Mouse (Mus musculus): ENCODE results near the gene Arhgap29. TPM values are rescaled to one million over a fixed set of nuclear protein-coding genes. Genes with fewer than 3 reads are reported as not detected.
A peak's percentile ranks its signal among the peaks of the same experiment; 100 is the strongest.

Arhgap29 gene
- polyA plus RNA-seq (2015; fragmentation: Nextera tagmentation; extraction: Ambion mirVana) = 55.9 and 59.5 TPM in 2 replicates

- Histone ChIP-seq H3K4me3 (peak within 1 kb of the TSS; percentile 75), H3K4me1 (peaks cover 21% of the 10 kb centered on the region), H3K27ac (peak within 1 kb of the TSS; percentile 85), H3K27me3 (no peaks in the 10 kb centered on the region), H3K4me2 (peak within 1 kb of the TSS; percentile 75), H3K9ac (peak within 1 kb of the TSS; percentile 71), H3K36me3 (no peaks in the 10 kb centered on the region), H3K9me3 (no peaks in the 10 kb centered on the region)
- no peak for ATAC-seq (ENCODE audit: borderline replicate concordance, extremely low read depth, low FRiP score, low TSS enrichment)
- WGBS = 86% methylated on average over 8 of the region's 8 CpGs
Observed at GRCm38 (mm10) chr3:121952041-121952591, at the start of gene Arhgap29. Arhgap29 (plus strand) TSS chr3:121952541.

GRCm38 (mm10) chr3:121902729-121903128 is 49.6 kb upstream of the Arhgap29 start:
- Histone ChIP-seq H3K4me2 (no peak overlapping the region), H3K27me3 (no peaks in the 10 kb centered on the region), H3K9me3 (no peaks in the 10 kb centered on the region), H3K4me3 (no peak overlapping the region), H3K4me1 (peaks cover 68% of the 10 kb centered on the region), H3K27ac (peak overlapping the region; percentile 57), H3K9ac (no peak overlapping the region), H3K36me3 (no peaks in the 10 kb centered on the region)
- ATAC-seq (ENCODE audit: borderline replicate concordance, extremely low read depth, low FRiP score, low TSS enrichment) = no peak
- WGBS = 69% methylated on average over 5 of the region's 5 CpGs

- H3K27me3 ChIP-seq = no peaks in the 10 kb centered on the region
- H3K36me3 ChIP-seq = no peaks in the 10 kb centered on the region
- WGBS = 63% methylated on average over 4 of the region's 4 CpGs
- H3K9me3 ChIP-seq = no peaks in the 10 kb centered on the region
- H3K4me2 ChIP-seq = no peak overlapping the region
- H3K4me3 ChIP-seq = no peak overlapping the region
- peaks cover 64% of the 10 kb centered on the region for H3K4me1 ChIP-seq
- no peak for ATAC-seq (ENCODE audit: borderline replicate concordance, extremely low read depth, low FRiP score, low TSS enrichment)
- H3K9ac ChIP-seq = no peak overlapping the region
- H3K27ac ChIP-seq = no peak overlapping the region
Observed at GRCm38 (mm10) chr3:121903286-121903685, 49.1 kb upstream of the Arhgap29 start.

- Histone ChIP-seq H3K36me3 (no peaks in the 10 kb centered on the region), H3K4me3 (no peak overlapping the region), H3K4me2 (no peak overlapping the region), H3K4me1 (peaks cover 64% of the 10 kb centered on the region), H3K27me3 (no peaks in the 10 kb centered on the region), H3K27ac (no peak overlapping the region), H3K9ac (no peak overlapping the region), H3K9me3 (no peaks in the 10 kb centered on the region)
- WGBS = 60% methylated on average over 8 of the region's 8 CpGs
- no peak for ATAC-seq (ENCODE audit: borderline replicate concordance, extremely low read depth, low FRiP score, low TSS enrichment)
Observed at GRCm38 (mm10) chr3:121903695-121904094, 48.6 kb upstream of the Arhgap29 start.

GRCm38 (mm10) chr3:121904476-121904875 is 47.9 kb upstream of the Arhgap29 start:
- no peak overlapping the region for H3K27ac ChIP-seq
- WGBS = 88% methylated on average over 2 of the region's 2 CpGs
- H3K36me3 ChIP-seq = no peaks in the 10 kb centered on the region
- H3K4me3 ChIP-seq = no peak overlapping the region
- H3K4me1 ChIP-seq = peaks cover 61% of the 10 kb centered on the region
- H3K9ac ChIP-seq = no peak overlapping the region
- H3K9me3 ChIP-seq = no peaks in the 10 kb centered on the region
- no peak overlapping the region for H3K4me2 ChIP-seq
- no peak for ATAC-seq (ENCODE audit: borderline replicate concordance, extremely low read depth, low FRiP score, low TSS enrichment)
- no peaks in the 10 kb centered on the region for H3K27me3 ChIP-seq

GRCm38 (mm10) chr3:121906623-121907022 is 45.7 kb upstream of the Arhgap29 start:
- H3K4me2 ChIP-seq = peak overlapping the region; percentile 22; the same call in 1 of the 2 replicates
- H3K4me3 ChIP-seq = no peak overlapping the region
- no peaks in the 10 kb centered on the region for H3K9me3 ChIP-seq
- no peaks in the 10 kb centered on the region for H3K36me3 ChIP-seq
- H3K27ac ChIP-seq = no peak overlapping the region
- H3K9ac ChIP-seq = no peak overlapping the region
- 8% methylated on average over 8 of the region's 8 CpGs for WGBS
- no peak for ATAC-seq (ENCODE audit: borderline replicate concordance, extremely low read depth, low FRiP score, low TSS enrichment)
- peaks cover 48% of the 10 kb centered on the region for H3K4me1 ChIP-seq
- no peaks in the 10 kb centered on the region for H3K27me3 ChIP-seq

- Histone ChIP-seq H3K9me3 (no peaks in the 10 kb centered on the region), H3K36me3 (no peaks in the 10 kb centered on the region), H3K27ac (no peak overlapping the region), H3K4me1 (peaks cover 25% of the 10 kb centered on the region), H3K27me3 (no peaks in the 10 kb centered on the region), H3K9ac (no peak overlapping the region), H3K4me2 (no peak overlapping the region), H3K4me3 (no peak overlapping the region)
- ATAC-seq (ENCODE audit: borderline replicate concordance, extremely low read depth, low FRiP score, low TSS enrichment) = no peak
- WGBS = 45% methylated on average over 3 of the region's 3 CpGs
Observed at GRCm38 (mm10) chr3:121909155-121909554, 43.2 kb upstream of the Arhgap29 start.

GRCm38 (mm10) chr3:121913476-121913875 is 38.9 kb upstream of the Arhgap29 start:
- WGBS = 67% methylated on average over 5 of the region's 5 CpGs
- no peak overlapping the region for H3K4me2 ChIP-seq
- no peaks in the 10 kb centered on the region for H3K9me3 ChIP-seq
- no peak for ATAC-seq (ENCODE audit: borderline replicate concordance, extremely low read depth, low FRiP score, low TSS enrichment)
- H3K4me1 ChIP-seq = peaks cover 8% of the 10 kb centered on the region; the same call in 1 of the 2 replicates
- no peaks in the 10 kb centered on the region for H3K36me3 ChIP-seq
- no peaks in the 10 kb centered on the region for H3K27me3 ChIP-seq
- no peak overlapping the region for H3K4me3 ChIP-seq
- H3K9ac ChIP-seq = no peak overlapping the region
- H3K27ac ChIP-seq = peak overlapping the region; percentile 94

GRCm38 (mm10) chr3:121914459-121915185 is 37.7 kb upstream of the Arhgap29 start:
- no peaks in the 10 kb centered on the region for H3K27me3 ChIP-seq
- H3K9me3 ChIP-seq = no peaks in the 10 kb centered on the region
- H3K4me2 ChIP-seq = peak overlapping the region; percentile 36
- H3K9ac ChIP-seq = no peak overlapping the region
- peak; percentile 91 for ATAC-seq (ENCODE audit: borderline replicate concordance, extremely low read depth, low FRiP score, low TSS enrichment)
- H3K36me3 ChIP-seq = no peaks in the 10 kb centered on the region
- 37% methylated on average over 13 of the region's 13 CpGs for WGBS
- H3K27ac ChIP-seq = peak overlapping the region; percentile 94
- peaks cover 8% of the 10 kb centered on the region; the same call in 1 of the 2 replicates for H3K4me1 ChIP-seq
- H3K4me3 ChIP-seq = no peak overlapping the region

GRCm38 (mm10) chr3:121915191-121915590 is 37.1 kb upstream of the Arhgap29 start:
- Histone ChIP-seq H3K36me3 (no peaks in the 10 kb centered on the region), H3K4me1 (peaks cover 14% of the 10 kb centered on the region; the same call in 1 of the 2 replicates), H3K4me3 (no peak overlapping the region), H3K9ac (no peak overlapping the region), H3K27ac (peak overlapping the region; percentile 94), H3K27me3 (no peaks in the 10 kb centered on the region), H3K9me3 (no peaks in the 10 kb centered on the region), H3K4me2 (no peak overlapping the region)
- 40% methylated on average over 6 of the region's 6 CpGs for WGBS
- ATAC-seq (ENCODE audit: borderline replicate concordance, extremely low read depth, low FRiP score, low TSS enrichment) = no peak

- Histone ChIP-seq H3K9me3 (no peaks in the 10 kb centered on the region), H3K4me1 (peaks cover 17% of the 10 kb centered on the region; the same call in 1 of the 2 replicates), H3K27me3 (no peaks in the 10 kb centered on the region), H3K4me3 (no peak overlapping the region), H3K4me2 (no peak overlapping the region), H3K9ac (no peak overlapping the region), H3K36me3 (no peaks in the 10 kb centered on the region), H3K27ac (no peak overlapping the region)
- no peak for ATAC-seq (ENCODE audit: borderline replicate concordance, extremely low read depth, low FRiP score, low TSS enrichment)
- WGBS = 77% methylated on average over 5 of the region's 5 CpGs
Observed at GRCm38 (mm10) chr3:121916802-121917532, 35.4 kb upstream of the Arhgap29 start.

GRCm38 (mm10) chr3:121917658-121918057 is 34.7 kb upstream of the Arhgap29 start:
- Histone ChIP-seq H3K9me3 (no peaks in the 10 kb centered on the region), H3K9ac (no peak overlapping the region), H3K4me3 (no peak overlapping the region), H3K27me3 (no peaks in the 10 kb centered on the region), H3K4me2 (no peak overlapping the region), H3K4me1 (peaks cover 17% of the 10 kb centered on the region; the same call in 1 of the 2 replicates), H3K36me3 (no peaks in the 10 kb centered on the region), H3K27ac (no peak overlapping the region)
- WGBS = 72% methylated on average over 7 of the region's 7 CpGs
- ATAC-seq (ENCODE audit: borderline replicate concordance, extremely low read depth, low FRiP score, low TSS enrichment) = no peak
